Comparison of ENCODE assay signal across 28 mouse cellular contexts in genomic region chr5:119658396-119658795, GRCm38 (mm10). TPM values are rescaled to one million over a fixed set of nuclear protein-coding genes. Genes with fewer than 3 reads are reported as not detected.
DNase-seq lines count a peak whose midpoint lies in the region; ATAC-seq and TF ChIP-seq lines count a peak whose summit lies in the region.
"Had no signal": no experiment of that assay in that cellular context is flagged by ENCODE, and none has a peak within 500 bp of the region (broad histone marks: within the 10 kb centered on the region; RNA-seq: fewer than 3 reads in every experiment).

No protein-coding gene starts in this region.

- H3K4me3 ChIP-seq in hindbrain, embryonic 10.5 days = no peak overlapping the region
- H3K4me3 ChIP-seq in hindbrain, postnatal 0 days (ENCODE audit: low read length) = no peak overlapping the region
- no peak overlapping the region for H3K4me3 ChIP-seq in midbrain, embryonic 11.5 days (ENCODE audit: low read depth, low read length)
- H3K4me3 ChIP-seq in midbrain, embryonic 15.5 days = no peak overlapping the region
- no peak overlapping the region for H3K4me3 ChIP-seq in embryonic facial prominence, embryonic 10.5 days
- H3K4me3 ChIP-seq: embryonic facial prominence, embryonic 13.5 days; erythroblast, embryonic 14.5 days; forebrain, embryonic 12.5 days; heart, adult 2 months; heart, embryonic 10.5 days; intestine, embryonic 15.5 days had no signal

- no peak overlapping the region for H3K9ac ChIP-seq in hindbrain, postnatal 0 days (replicated peaks; ENCODE audit: low read length)
- no peak overlapping the region for H3K9ac ChIP-seq in midbrain, embryonic 11.5 days (ENCODE audit: low read length)
- no peak overlapping the region for H3K9ac ChIP-seq in midbrain, embryonic 15.5 days
- H3K9ac ChIP-seq: embryonic facial prominence, embryonic 13.5 days; forebrain, embryonic 12.5 days; hindbrain, embryonic 14.5 days; intestine, embryonic 15.5 days had no signal

- peak; percentile 17 for DNase-seq in hindbrain, embryonic 10.5 days (ENCODE audit: low spot score)
- DNase-seq in hindbrain, postnatal 0 days (ENCODE audit: low spot score) = no peak
- DNase-seq in midbrain, embryonic 11.5 days (ENCODE audit: low spot score, missing footprints) = peak; percentile 89
- DNase-seq in ES-CJ7 (ENCODE audit: low read depth, low spot score) = peak; percentile 86
- peak; percentile 42 for DNase-seq in embryonic facial prominence, embryonic 10.5 days (ENCODE audit: low spot score)
- DNase-seq in lung, postnatal 14 days = no peak
- DNase-seq: adrenal gland, adult 2 months; adrenal gland, postnatal 14 days; B cell, adult 2 months; cerebellum, adult 11 months; cerebellum, adult 2 months; cerebellum, adult 9-11 months; cerebellum, postnatal 36 days; gastrocnemius, postnatal 10 days; gastrocnemius, postnatal 36 days; heart, adult 2 months; kidney, adult 11 months had no signal

- H3K36me3 ChIP-seq in hindbrain, embryonic 10.5 days = no peaks in the 10 kb centered on the region
- no peaks in the 10 kb centered on the region for H3K36me3 ChIP-seq in hindbrain, postnatal 0 days (ENCODE audit: insufficient read depth, low read length)
- no peaks in the 10 kb centered on the region for H3K36me3 ChIP-seq in midbrain, embryonic 11.5 days (ENCODE audit: control insufficient read depth, insufficient read depth, low read length)
- no peaks in the 10 kb centered on the region for H3K36me3 ChIP-seq in midbrain, embryonic 15.5 days (replicated peaks)
- 0 out of 2 replicates have a peak, but pooled peaks cover 2% of the 10 kb centered on the region for H3K36me3 ChIP-seq in embryonic facial prominence, embryonic 10.5 days (replicated peaks)
- H3K36me3 ChIP-seq: forebrain, embryonic 12.5 days; heart, embryonic 10.5 days; intestine, embryonic 15.5 days had no signal

- under 1% methylated on average over 5 of the region's 5 CpGs for WGBS in hindbrain, embryonic 10.5 days
- 2% methylated on average over 5 of the region's 5 CpGs for WGBS in hindbrain, postnatal 0 days
- 1% methylated on average over 5 of the region's 5 CpGs for WGBS in midbrain, embryonic 11.5 days
- under 1% methylated on average over 5 of the region's 5 CpGs for WGBS in midbrain, embryonic 15.5 days
- 2% methylated on average over 5 of the region's 5 CpGs for WGBS in embryonic facial prominence, embryonic 10.5 days

- H3K9me3 ChIP-seq in hindbrain, embryonic 10.5 days = no peaks in the 10 kb centered on the region
- no peaks in the 10 kb centered on the region for H3K9me3 ChIP-seq in hindbrain, postnatal 0 days (ENCODE audit: low read length)
- H3K9me3 ChIP-seq in midbrain, embryonic 11.5 days (ENCODE audit: control insufficient read depth, low read length) = no peaks in the 10 kb centered on the region
- no peaks in the 10 kb centered on the region for H3K9me3 ChIP-seq in midbrain, embryonic 15.5 days
- H3K9me3 ChIP-seq in embryonic facial prominence, embryonic 10.5 days = no peaks in the 10 kb centered on the region
- H3K9me3 ChIP-seq: embryonic facial prominence, embryonic 13.5 days; forebrain, embryonic 12.5 days; heart, embryonic 10.5 days; intestine, embryonic 15.5 days had no signal

- peaks cover 100% of the 10 kb centered on the region for H3K27me3 ChIP-seq in hindbrain, embryonic 10.5 days (ENCODE audit: insufficient read depth, poor library complexity, severe bottlenecking)
- peaks cover 90% of the 10 kb centered on the region for H3K27me3 ChIP-seq in hindbrain, postnatal 0 days (ENCODE audit: insufficient read depth, low read length)
- peaks cover 96% of the 10 kb centered on the region for H3K27me3 ChIP-seq in midbrain, embryonic 11.5 days (ENCODE audit: control insufficient read depth, insufficient read depth, low read length)
- peaks cover 89% of the 10 kb centered on the region for H3K27me3 ChIP-seq in midbrain, embryonic 15.5 days (replicated peaks)
- H3K27me3 ChIP-seq in embryonic facial prominence, embryonic 10.5 days (replicated peaks; ENCODE audit: low read depth, poor library complexity, severe bottlenecking) = peaks cover 100% of the 10 kb centered on the region
- H3K27me3 ChIP-seq: CH12.LX had no signal

- H3K27ac ChIP-seq in hindbrain, embryonic 10.5 days = no peak overlapping the region
- H3K27ac ChIP-seq in hindbrain, postnatal 0 days = no peak overlapping the region
- H3K27ac ChIP-seq in midbrain, embryonic 11.5 days (ENCODE audit: low read depth, low read length) = no peak overlapping the region
- no peak overlapping the region for H3K27ac ChIP-seq in midbrain, embryonic 15.5 days
- no peak overlapping the region for H3K27ac ChIP-seq in embryonic facial prominence, embryonic 10.5 days (replicated peaks)
- H3K27ac ChIP-seq: embryonic facial prominence, embryonic 13.5 days; forebrain, embryonic 12.5 days; heart, adult 2 months; heart, embryonic 10.5 days; hindbrain, embryonic 14.5 days; intestine, embryonic 15.5 days had no signal

- no peak for ATAC-seq in hindbrain, postnatal 0 days
- ATAC-seq in midbrain, embryonic 11.5 days (ENCODE audit: low FRiP score) = no peak
- ATAC-seq in midbrain, embryonic 15.5 days (replicated peaks) = no peak
- ATAC-seq: forebrain, embryonic 16.5 days; intestine, embryonic 15.5 days had no signal

- H3K4me2 ChIP-seq in hindbrain, postnatal 0 days (ENCODE audit: low read depth, low read length) = no peak overlapping the region
- H3K4me2 ChIP-seq in midbrain, embryonic 11.5 days = no peak overlapping the region
- H3K4me2 ChIP-seq in midbrain, embryonic 15.5 days = no peak overlapping the region
- H3K4me2 ChIP-seq: embryonic facial prominence, embryonic 13.5 days; forebrain, embryonic 12.5 days; hindbrain, embryonic 14.5 days; intestine, embryonic 15.5 days had no signal

- no peak for TF ChIP-seq CTCF in hindbrain, postnatal 0 days (IDR thresholded peaks at IDR 0.05; ENCODE audit: low read depth)

- H3K4me1 ChIP-seq in hindbrain, embryonic 10.5 days (replicated peaks) = peaks cover 5% of the 10 kb centered on the region; the same call in 1 of the 2 replicates
- no peaks in the 10 kb centered on the region for H3K4me1 ChIP-seq in hindbrain, postnatal 0 days (ENCODE audit: insufficient read depth, low read length)
- H3K4me1 ChIP-seq in midbrain, embryonic 11.5 days (ENCODE audit: control insufficient read depth, insufficient read depth, low read length) = no peaks in the 10 kb centered on the region
- H3K4me1 ChIP-seq in midbrain, embryonic 15.5 days = 0 out of 2 replicates have a peak, but pooled peaks cover 2% of the 10 kb centered on the region
- peaks cover 45% of the 10 kb centered on the region for H3K4me1 ChIP-seq in embryonic facial prominence, embryonic 10.5 days
- H3K4me1 ChIP-seq: forebrain, embryonic 12.5 days had no signal

RNA-seq across cellular contexts. Expression of gene Tbx3, which starts 12.1 kb away (rescaled TPM):
- polyA plus RNA-seq in hindbrain, embryonic 10.5 days (2016; fragmentation: Nextera tagmentation; extraction: Ambion mirVana) = 5.8 and 13.0 TPM in 2 replicates
- 1.3 and 6.7 TPM in 2 replicates for total RNA-seq in hindbrain, postnatal 0 days (2014; rRNA removed)
- polyA plus RNA-seq in hindbrain, postnatal 0 days (2015; fragmentation: Nextera tagmentation; extraction: Ambion mirVana) = 2.4 and 2.9 TPM in 2 replicates
- polyA plus RNA-seq in midbrain, embryonic 11.5 days (2014; fragmentation: Nextera tagmentation; extraction: Ambion mirVana) = 1.3 and 1.4 TPM in 2 replicates
- 2.9 and 4.7 TPM in 2 replicates for polyA plus RNA-seq in midbrain, embryonic 15.5 days (2015; fragmentation: Nextera tagmentation; extraction: Ambion mirVana)
- 58.3 and 64.8 TPM in 2 replicates for polyA plus RNA-seq in embryonic facial prominence, embryonic 10.5 days (2016; fragmentation: Nextera tagmentation; extraction: Ambion mirVana)
- total RNA-seq: CH12.LX; granulocyte monocyte progenitor cell, adult 5-6 weeks; hematopoietic stem cell, adult 5-6 weeks had no signal
- polyA plus RNA-seq: erythroblast, embryonic 14.5 days had no signal

Comparison
In these comparisons a context has a peak if more than half of its experiments do, and no peak if none do; other contexts are left out.
1. DNase-seq: peak in hindbrain, embryonic 10.5 days (single experiment), midbrain, embryonic 11.5 days (single experiment), ES-CJ7 (single experiment) and embryonic facial prominence, embryonic 10.5 days (single experiment); none in hindbrain, postnatal 0 days (single experiment) and lung, postnatal 14 days (single experiment).